Mouse (Mus musculus): ENCODE measurements around the gene A130010J15Rik.

A130010J15Rik gene

DNA sequence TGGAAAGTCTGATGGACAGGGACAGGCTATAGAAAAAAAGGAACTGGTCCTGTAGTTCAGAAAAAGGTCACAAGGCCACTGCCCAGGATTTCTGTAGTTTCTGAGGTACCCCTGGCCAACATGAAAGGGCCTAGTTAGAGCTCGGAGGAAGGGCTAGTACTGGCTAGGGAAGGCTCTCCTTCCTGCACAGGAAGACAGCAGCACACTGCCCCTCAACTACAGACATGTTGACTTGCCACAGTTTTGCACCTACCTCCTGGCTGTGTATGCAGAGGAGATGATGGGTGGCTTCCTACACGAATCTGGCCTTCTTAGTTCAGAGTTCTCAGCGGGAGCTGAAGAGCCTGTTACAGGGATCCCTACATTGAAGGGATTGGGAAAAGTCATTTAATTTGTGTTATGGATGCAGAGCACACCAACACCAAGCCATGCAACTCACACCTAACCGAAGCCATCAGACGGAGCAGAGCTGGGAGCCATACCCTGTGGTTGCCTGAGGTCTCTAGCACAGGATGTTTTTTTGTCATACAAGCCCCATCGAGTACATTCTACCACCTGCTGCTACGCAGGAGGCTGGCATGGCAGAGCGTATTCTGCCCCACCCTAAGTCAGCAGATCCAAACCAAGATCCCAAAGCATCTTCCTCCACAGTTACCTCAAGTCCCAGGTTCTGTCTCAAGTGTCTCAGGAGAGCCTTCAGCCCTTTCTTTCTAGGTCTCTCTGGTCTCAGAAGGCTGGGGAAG is 33.0 kb downstream of the A130010J15Rik start:
- WGBS: 83% methylated on average over 8 of the region's 8 CpGs

DNA sequence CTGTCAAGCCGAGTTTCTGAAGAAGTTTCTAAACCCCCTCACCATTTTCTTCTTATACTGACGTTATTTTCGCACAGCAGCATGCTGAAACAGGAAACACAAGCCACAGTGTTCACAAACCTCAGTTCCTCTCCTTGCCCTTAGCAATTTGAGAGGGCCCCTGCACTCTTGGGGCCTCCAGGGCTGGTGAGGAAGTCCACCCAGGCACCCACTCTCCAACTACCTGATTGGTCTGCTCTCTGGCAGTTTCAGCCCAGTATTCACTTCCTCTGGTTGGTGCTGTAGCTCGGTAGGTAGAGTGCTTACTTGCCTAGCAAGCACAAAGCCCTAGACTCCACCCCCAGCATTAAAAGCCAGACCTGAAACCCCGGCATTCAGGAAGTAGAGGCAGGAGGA is 33.5 kb downstream of the A130010J15Rik start, which contains the start of gene Traf3ip3:
Traf3ip3 (minus strand) TSS at position 321 of the 396 bp plus-strand sequence.
- 80% methylated on average over 5 of the region's 5 CpGs for WGBS

DNA sequence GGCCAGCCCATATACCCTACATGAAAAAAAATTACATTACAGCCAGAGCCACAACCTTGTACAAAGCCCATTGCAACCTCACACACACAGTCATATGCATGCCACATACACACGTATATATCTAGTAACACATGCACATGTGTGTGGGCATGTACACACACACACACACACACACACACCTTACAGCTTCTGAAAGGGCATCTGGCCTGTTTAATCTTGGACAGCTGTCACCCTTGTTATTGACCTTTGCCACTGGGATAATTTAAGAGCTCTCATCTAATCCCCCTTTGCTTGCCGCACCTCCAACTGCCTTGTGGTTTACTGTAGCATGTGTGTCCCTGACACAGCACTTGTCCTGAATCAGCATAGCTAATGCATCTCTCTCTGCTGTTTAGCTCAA is 36.0 kb downstream of the A130010J15Rik start:
- 95% methylated on average over 2 of the region's 2 CpGs for WGBS

DNA sequence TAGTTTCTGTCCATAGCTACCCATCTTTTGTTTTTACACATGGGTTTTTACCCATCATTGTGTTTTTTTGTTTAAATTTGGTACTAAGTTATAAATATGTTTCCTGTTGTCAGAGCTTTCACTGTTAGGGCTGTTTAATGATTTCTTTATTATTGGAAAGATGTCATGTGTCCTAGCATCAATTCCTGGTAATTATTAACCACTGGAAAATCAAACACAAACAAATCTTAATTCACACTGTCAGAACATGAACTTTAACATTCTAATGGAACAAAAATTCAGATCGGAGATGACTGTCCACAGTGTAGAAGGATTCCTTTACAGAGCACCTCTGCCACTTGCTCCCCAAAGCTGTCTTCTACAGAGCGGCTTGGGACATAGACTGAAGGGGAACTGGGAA is 37.6 kb downstream of the A130010J15Rik start:
- WGBS: 98% methylated on average over 2 of the region's 2 CpGs

DNA sequence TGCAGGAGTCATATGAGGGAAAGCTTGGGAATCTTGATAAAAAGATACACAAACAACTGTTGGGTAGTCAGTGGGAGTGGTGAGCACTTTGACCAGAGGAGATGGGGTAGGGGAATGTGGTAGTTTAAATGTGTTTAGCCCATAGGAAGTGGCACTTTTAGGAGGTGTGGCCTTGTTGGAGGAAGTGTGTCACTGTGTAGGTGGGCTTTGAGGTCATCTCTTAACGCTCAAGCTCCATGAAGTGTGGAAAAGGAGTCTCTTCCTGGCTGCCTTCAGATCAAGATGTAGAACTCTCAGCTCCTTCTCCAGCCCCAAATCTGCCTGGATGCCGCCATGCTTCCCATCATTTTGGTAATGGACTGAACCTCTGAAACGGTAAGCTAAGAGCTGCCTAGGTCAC is 39.7 kb downstream of the A130010J15Rik start, which contains the start of gene Lamb3:
Lamb3 (plus strand) TSS at position 197 of the 400 bp plus-strand sequence.
- 91% methylated on average over 3 of the region's 3 CpGs for WGBS

DNA sequence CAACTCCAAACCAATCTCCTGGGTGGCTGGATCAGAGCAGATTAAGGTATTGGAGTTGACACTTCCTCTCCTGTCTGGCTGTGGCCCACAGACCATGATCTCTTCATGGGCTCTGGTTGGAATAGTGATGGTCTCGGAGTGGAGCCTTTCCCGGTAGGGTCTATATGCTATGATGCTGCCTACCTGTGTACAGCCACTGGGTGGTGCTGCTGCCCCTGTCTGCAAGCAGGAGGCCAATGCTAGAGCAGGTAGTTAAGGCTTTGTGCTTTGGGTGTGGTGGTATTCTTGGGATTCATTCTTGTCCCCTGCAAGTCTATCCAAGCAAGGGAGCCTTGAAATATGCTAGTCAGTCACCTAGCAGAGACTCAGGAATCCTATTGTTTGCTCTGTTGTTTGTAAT is 40.3 kb downstream of the A130010J15Rik start:
- 31% methylated on average over 2 of the region's 2 CpGs for WGBS

DNA sequence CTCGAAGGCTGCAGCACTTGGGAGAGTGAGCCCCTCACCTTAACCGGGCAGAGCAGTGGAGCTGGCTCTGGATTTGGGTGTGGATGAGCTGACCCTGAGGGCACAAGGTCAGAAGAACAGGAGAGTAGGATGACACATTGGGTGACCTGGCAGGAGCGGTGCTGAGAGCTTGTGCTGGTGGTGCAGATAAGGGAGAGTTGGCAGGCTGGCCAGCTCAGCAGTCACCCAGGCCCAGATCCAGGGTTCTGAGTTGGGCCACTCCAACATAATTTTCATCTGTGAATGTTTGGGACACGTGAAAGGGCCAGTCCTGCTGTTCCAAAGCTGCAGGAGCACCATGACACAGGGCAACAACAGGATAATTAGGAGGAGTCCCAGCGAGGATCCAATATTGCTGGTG is 43.5 kb downstream of the A130010J15Rik start:
- 88% methylated on average over 5 of the region's 5 CpGs for WGBS

DNA sequence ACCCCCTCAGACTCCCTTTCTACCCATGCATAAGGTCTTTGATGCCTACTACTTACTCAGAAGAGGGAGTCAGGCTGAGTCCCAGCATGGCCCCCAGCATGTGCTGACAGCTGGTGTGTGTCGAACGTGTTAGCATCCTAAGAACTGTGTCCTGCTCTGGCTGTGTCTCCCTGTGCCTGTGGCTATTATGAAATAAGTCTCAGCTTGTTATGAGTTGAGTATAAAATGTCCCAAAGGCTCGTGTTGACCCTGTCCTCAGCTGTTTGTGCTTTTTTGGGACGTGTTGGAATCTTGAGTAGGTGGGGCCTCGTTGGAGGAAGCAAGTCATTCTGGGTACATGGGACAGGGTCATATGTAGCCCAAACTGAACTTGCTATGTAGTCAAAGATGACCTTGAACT is 46.2 kb downstream of the A130010J15Rik start:
- WGBS: 80% methylated on average over 5 of the region's 5 CpGs

DNA sequence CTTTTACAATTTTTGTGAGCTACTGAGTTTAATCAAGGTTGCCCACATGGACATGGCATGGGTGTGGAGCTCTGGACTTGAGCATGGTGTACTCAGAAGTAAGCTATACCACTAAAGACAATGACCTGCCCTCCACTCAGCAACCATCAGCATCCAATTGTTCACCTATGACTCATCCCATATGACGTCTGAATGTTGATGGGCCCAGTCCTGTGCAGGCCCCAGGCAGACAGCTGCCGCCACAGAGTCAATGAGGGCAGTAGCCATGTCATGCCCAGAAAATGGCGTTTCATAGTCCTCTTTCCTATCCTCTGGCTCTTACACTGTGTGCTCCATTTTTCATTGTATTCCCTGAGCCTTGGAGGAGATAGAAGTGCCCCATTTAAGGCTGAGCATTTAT is 48.2 kb downstream of the A130010J15Rik start:
- WGBS: 80% methylated on average over 3 of the region's 3 CpGs

DNA sequence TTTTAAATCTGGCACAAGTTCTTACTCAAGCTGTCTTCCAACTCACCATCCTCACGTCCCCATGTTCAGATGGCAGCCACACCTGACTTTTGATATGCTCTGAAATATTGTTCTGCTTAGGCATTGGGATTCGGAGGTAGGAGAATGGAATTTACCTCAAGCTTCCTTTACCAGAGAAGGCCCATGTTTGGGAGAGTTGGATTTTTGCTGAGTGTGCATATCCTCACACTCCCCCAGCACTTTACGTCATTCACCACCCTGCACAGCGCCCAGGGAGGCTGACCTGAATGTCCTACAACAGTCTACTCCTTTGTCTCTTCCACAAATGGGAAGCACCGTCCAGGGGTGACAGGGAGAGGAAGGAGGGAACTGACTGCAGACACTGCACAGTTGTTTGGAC is 52.6 kb downstream of the A130010J15Rik start:
- WGBS: 87% methylated on average over 5 of the region's 5 CpGs

DNA sequence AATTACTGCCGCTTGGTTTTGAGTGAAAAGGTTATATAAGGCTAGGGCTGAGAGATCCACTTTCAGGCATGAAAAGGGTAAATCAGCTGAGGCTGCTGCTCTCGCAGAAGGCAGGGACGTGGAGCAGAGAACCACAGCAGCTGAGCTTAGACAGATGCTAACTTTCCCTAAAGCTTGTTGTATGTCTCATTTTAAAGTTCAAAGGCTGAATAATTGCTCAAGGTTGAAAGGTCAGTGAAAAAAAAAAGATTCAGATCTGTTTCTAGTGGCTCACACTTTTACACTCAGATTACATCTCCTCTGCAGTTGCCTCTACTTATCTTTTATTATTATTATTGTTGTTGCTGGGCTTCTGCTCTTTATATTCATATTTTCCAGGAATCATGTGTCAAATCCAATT is 57.7 kb downstream of the A130010J15Rik start:
- WGBS: 53% methylated on average over 3 of the region's 3 CpGs

DNA sequence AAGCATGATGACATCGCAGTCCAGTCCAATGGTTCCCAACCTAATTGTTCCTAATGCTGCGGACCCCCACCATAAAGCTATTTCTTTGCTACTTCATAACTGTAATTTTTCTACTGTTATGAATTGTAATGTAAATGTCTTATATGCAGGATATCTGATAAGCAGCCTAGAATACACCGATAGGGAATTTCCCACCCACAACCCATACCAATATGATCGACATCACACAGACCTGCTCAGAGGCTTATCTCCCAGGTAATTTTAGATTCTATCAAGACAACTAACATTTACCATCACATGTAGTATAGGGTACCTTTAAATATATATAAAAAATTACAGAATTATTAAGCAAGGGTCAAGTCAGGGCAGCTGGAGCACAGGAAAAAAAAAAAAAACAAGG is 58.3 kb downstream of the A130010J15Rik start:
- WGBS: 88% methylated on average over 4 of the region's 4 CpGs

DNA sequence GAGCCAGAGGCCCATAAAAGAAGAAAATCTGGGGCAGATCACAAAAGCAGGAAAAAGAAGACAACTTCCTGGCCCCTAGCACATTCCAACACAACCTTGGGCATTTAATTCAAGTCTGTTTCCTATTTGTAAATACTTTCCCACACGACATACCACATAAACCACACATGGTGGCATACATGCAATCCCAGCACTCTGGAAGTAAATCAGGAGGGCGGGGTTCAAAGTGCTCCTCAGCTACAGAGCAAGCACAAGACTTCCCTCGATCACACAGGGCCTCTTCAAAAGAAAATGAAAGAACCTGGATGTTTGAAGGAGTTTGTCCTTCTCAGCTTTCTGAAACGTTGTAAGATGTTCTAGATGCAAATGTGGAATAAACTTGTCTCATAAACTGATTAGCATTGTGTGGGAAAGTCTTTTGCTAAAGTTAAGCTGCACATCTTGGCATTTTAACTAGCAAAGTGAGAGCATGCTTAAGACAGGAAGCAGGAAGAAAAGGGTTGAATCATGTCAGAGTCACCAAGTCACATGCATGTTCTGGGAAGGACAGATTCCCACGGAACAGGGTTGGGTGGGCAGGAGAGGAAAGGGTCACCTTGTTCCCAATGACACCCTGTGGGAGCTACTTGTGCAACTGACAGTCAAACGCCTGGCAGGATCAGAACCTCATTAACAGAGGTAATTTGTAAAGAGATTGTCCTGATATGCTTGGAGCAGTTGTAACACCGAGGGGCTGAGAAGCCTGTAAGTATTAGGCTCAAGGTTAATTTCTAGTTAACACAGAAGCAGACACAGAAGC is 59.1 kb downstream of the A130010J15Rik start:
- 33% methylated on average over 7 of the region's 7 CpGs for WGBS
